Mouse (Mus musculus) erythroblast, embryonic 14.5 days (primary cell): ENCODE measurements around the gene Chaf1b.

ENCODE experiments used
- GATA1 ChIP-seq: IDR thresholded peaks from 2 replicates; pipeline ENCODE4 v1.6.1; 2012; ENCODE audit warnings: low read length, inconsistent platforms, mixed read lengths
- TAL1 ChIP-seq: IDR thresholded peaks from 3 replicates; pipeline ENCODE4 v1.6.1; 2012; ENCODE audit warnings: low read length, inconsistent platforms, mixed read lengths

DNA sequence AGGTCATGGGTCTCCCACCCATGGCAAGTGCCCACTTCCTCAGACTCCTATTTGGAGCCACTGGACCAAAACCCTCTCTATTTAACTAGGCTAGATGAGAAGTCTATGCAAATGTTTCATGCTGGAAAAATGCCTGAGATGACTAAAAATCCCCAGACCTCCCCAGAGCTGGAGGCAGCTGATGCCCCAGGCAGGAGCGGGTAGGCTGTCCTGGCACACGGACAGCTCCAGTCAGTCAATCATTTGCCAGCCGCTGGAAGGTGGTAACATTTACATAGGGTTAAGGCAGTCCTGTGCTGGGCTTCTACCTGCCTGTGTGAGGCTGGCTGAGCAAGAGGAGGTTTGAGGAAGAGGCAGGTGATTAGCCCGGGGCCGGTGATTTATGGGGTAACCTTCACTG, 28.5 kb downstream of the Chaf1b start:
- no peak for TF ChIP-seq GATA1
- no peak for TF ChIP-seq TAL1
